7 mouse cellular contexts compared by ENCODE assay signal in the genomic region with DNA sequence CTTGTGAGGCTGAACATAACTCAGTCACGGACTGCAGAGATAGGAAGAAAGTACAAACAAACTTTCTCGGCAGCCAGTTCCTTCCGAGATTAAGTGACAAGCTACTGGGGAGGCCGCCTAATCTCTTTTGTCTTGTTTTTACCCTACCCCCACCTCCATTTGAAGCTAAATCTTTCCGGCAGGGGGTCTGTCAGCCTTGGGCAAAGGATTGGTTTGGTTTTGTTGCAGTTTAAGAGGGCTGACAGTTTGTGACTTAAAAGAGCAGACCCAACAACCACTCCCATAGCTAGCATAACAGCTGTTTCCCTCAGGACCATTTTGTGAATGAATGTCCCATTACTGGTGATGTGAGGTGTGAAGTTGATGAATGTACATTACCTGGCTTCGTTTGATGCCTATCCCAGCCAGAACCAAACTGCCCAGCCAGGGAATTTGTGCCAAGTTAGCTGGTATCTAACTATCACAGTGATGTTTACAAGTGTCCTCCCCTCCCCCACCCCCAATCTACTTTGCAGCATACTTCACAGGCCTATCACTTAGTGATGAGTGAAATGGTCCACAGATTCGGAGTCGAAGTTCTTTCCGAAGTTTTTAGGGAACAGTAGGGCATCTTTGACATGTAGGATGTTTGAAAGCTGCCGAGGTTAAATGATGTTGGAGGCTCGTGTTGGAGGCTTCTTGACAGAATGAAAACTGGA. TPM values are rescaled to one million over a fixed set of nuclear protein-coding genes. Genes with fewer than 3 reads are reported as not detected.
DNase-seq lines count a peak whose midpoint lies in the region; ATAC-seq and TF ChIP-seq lines count a peak whose summit lies in the region.

No protein-coding gene starts in this region.

- 15% methylated on average over 11 of the region's 11 CpGs for WGBS in hindbrain, embryonic 11.5 days

- TF ChIP-seq CTCF in testis, adult 2 months (IDR thresholded peaks at IDR 0.05; ENCODE audit: control insufficient read depth, insufficient read depth, insufficient replicate concordance, low read depth, low read length), result no peak

- peak overlapping the region; percentile 19 for H3K4me3 ChIP-seq in testis, adult 2 months (ENCODE audit: control insufficient read depth, low read depth, low read length)
- peak overlapping the region; percentile 23; the same call in 1 of the 2 replicates for H3K4me3 ChIP-seq in hindbrain, embryonic 11.5 days (ENCODE audit: low read depth, low read length)

- no peak for ATAC-seq in hindbrain, embryonic 11.5 days (ENCODE audit: low FRiP score)

- TF ChIP-seq POLR2A in testis, adult 2 months (IDR thresholded peaks at IDR 0.05; ENCODE audit: control insufficient read depth, low read depth, low read length), result no peak

- no peaks in the 10 kb centered on the region for H3K27me3 ChIP-seq in testis, adult 2 months (ENCODE audit: control insufficient read depth, insufficient read depth, low read length)
- no peaks in the 10 kb centered on the region for H3K27me3 ChIP-seq in hindbrain, embryonic 11.5 days (ENCODE audit: control insufficient read depth, insufficient read depth, low read length)

- DNase-seq in testis, postnatal 14 days (ENCODE audit: low spot score), result no peak
- peak; percentile 18 for DNase-seq in hindbrain, embryonic 11.5 days (ENCODE audit: low spot score)
- peak; percentile 8 for DNase-seq in mesoderm, embryonic 11.5 days (ENCODE audit: low read depth, low spot score)
- DNase-seq in cerebellum, postnatal 36 days, result no peak
- DNase-seq in ovary, adult 18-20 months (ENCODE audit: low spot score), result no peak
- no peak for DNase-seq in layer of hippocampus, adult 8-10 months (ENCODE audit: low spot score in 2 of 2)

- H3K9ac ChIP-seq in hindbrain, embryonic 11.5 days (ENCODE audit: low read depth, low read length), result no peak overlapping the region

- no peaks in the 10 kb centered on the region for H3K9me3 ChIP-seq in hindbrain, embryonic 11.5 days (ENCODE audit: control insufficient read depth, low read length)

- H3K4me2 ChIP-seq in hindbrain, embryonic 11.5 days (replicated peaks; ENCODE audit: low read depth, low read length), result peak overlapping the region; percentile 46; the same call in 1 of the 2 replicates

- H3K27ac ChIP-seq in testis, adult 2 months (ENCODE audit: control insufficient read depth, insufficient read depth, low read depth, low read length), result no peak overlapping the region
- no peak overlapping the region for H3K27ac ChIP-seq in hindbrain, embryonic 11.5 days (ENCODE audit: low read depth, low read length)

- H3K36me3 ChIP-seq in testis, adult 2 months (ENCODE audit: control insufficient read depth, insufficient read depth, low read length), result no peaks in the 10 kb centered on the region
- no peaks in the 10 kb centered on the region for H3K36me3 ChIP-seq in hindbrain, embryonic 11.5 days (ENCODE audit: control insufficient read depth, insufficient read depth, low read length)

- peaks cover 7% of the 10 kb centered on the region for H3K4me1 ChIP-seq in testis, adult 2 months (ENCODE audit: control insufficient read depth, insufficient read depth, low read length)
- no peaks in the 10 kb centered on the region for H3K4me1 ChIP-seq in hindbrain, embryonic 11.5 days (replicated peaks; ENCODE audit: control insufficient read depth, insufficient read depth, low read length)

RNA-seq across cellular contexts. Expression of a gene that starts 15.2 kb away (rescaled TPM):
- 0.02 and 0.04 TPM in 2 replicates for polyA plus RNA-seq in testis, adult 2 months (2012; rRNA removed)
- polyA plus RNA-seq in hindbrain, embryonic 11.5 days (2014; fragmentation: Nextera tagmentation; extraction: Ambion mirVana), result not detected in 2 replicates
- total RNA-seq in layer of hippocampus, adult 8-10 months (2022), result not detected

Comparison
In these comparisons a context has a peak if more than half of its experiments do, and no peak if none do; other contexts are left out.
1. DNase-seq: peak in hindbrain, embryonic 11.5 days (single experiment) and mesoderm, embryonic 11.5 days (single experiment); none in testis, postnatal 14 days (single experiment), cerebellum, postnatal 36 days (0 of 2), ovary, adult 18-20 months (single experiment) and layer of hippocampus, adult 8-10 months (0 of 2).